Comparison of ENCODE assay signal across 20 mouse cellular contexts in the genomic region with DNA sequence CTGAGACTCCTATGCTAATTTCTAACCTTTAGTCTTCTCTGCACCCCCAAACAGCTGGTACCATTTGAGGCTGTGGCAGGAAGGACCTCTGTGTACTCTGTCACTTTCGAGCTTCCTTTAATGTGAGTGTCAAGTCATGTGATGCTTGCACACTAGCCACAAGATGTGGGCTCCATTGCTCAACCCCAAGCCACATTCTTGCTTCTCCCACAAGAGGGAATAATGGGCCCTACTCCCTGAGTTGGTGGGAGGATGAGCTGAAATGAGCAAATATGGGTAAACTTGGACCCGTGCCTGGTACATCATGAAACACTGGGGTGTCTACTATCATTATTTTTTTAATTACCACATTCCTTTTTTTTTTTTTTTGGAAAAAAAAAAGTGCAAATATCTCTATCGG.
A peak's percentile ranks its signal among the peaks of the same experiment; 100 is the strongest.
DNase-seq lines count a peak whose midpoint lies in the region; ATAC-seq and TF ChIP-seq lines count a peak whose summit lies in the region.
"Had no signal": no experiment of that assay in that cellular context is flagged by ENCODE, and none has a peak within 500 bp of the region (broad histone marks: within the 10 kb centered on the region; RNA-seq: fewer than 3 reads in every experiment).

No protein-coding gene starts in this region.

- WGBS in liver, embryonic 15.5 days (ENCODE audit: insufficient replicate concordance): 23% methylated on average over 3 of the region's 3 CpGs
- 54% methylated on average over 3 of the region's 3 CpGs for WGBS in liver, postnatal 0 days (ENCODE audit: insufficient replicate concordance)

- no peaks in the 10 kb centered on the region for H3K36me3 ChIP-seq in liver, embryonic 15.5 days (replicated peaks)
- H3K36me3 ChIP-seq in liver, postnatal 0 days (replicated peaks; ENCODE audit: insufficient read depth, low read length): no peaks in the 10 kb centered on the region
- H3K36me3 ChIP-seq: heart, embryonic 10.5 days; midbrain, embryonic 15.5 days had no signal

- ATAC-seq in liver, embryonic 15.5 days (ENCODE audit: insufficient read depth): no peak
- no peak for ATAC-seq in liver, postnatal 0 days
- peak; percentile 82 for ATAC-seq in common myeloid progenitor, adult 5-6 weeks (replicated peaks; ENCODE audit: low read depth, poor library complexity, severe bottlenecking)
- ATAC-seq: hindbrain, embryonic 16.5 days; Patski had no signal

- H3K4me2 ChIP-seq in liver, embryonic 15.5 days: no peak overlapping the region
- H3K4me2 ChIP-seq in liver, postnatal 0 days (ENCODE audit: low read depth, low read length): no peak overlapping the region
- H3K4me2 ChIP-seq: midbrain, embryonic 15.5 days had no signal

- no peak for TF ChIP-seq EP300 in liver, postnatal 0 days (IDR thresholded peaks at IDR 0.05; ENCODE audit: low read depth)

- H3K4me3 ChIP-seq in liver, embryonic 15.5 days (replicated peaks): no peak overlapping the region
- no peak overlapping the region for H3K4me3 ChIP-seq in liver, postnatal 0 days (ENCODE audit: low read depth, low read length)
- H3K4me3 ChIP-seq: heart, embryonic 10.5 days; midbrain, embryonic 15.5 days had no signal

- H3K4me1 ChIP-seq in liver, embryonic 15.5 days (replicated peaks): peaks cover 55% of the 10 kb centered on the region
- peaks cover 26% of the 10 kb centered on the region for H3K4me1 ChIP-seq in liver, postnatal 0 days (ENCODE audit: insufficient read depth)

- no peak for DNase-seq in liver, postnatal 0 days
- DNase-seq in 416B (ENCODE audit: low read depth): peak; percentile 67
- DNase-seq in layer of hippocampus, adult 9-10 months (ENCODE audit: low spot score): peak; percentile 35
- no peak for DNase-seq in left cerebral cortex, adult 8-10 months (ENCODE audit: low spot score in 2 of 2)
- DNase-seq in ovary, postnatal 14 days (ENCODE audit: low spot score): no peak
- DNase-seq in thymus, postnatal 36 days: no peak
- DNase-seq: gastrocnemius, postnatal 25 days; heart, postnatal 10 days; kidney, adult 2 months; kidney, postnatal 14 days; left cerebral cortex, postnatal 4 days; lung, postnatal 10 days; retina, postnatal 1 day; right cerebral cortex, postnatal 4 days had no signal

- H3K27ac ChIP-seq in liver, embryonic 15.5 days (replicated peaks): peak overlapping the region; percentile 66; the same call in 1 of the 2 replicates
- no peak overlapping the region for H3K27ac ChIP-seq in liver, postnatal 0 days (ENCODE audit: low read depth)
- H3K27ac ChIP-seq: heart, embryonic 10.5 days had no signal

- H3K9me3 ChIP-seq in liver, embryonic 15.5 days (replicated peaks): no peaks in the 10 kb centered on the region
- peaks cover 4% of the 10 kb centered on the region; the same call in 1 of the 2 replicates for H3K9me3 ChIP-seq in liver, postnatal 0 days (ENCODE audit: low read length)
- H3K9me3 ChIP-seq: midbrain, embryonic 15.5 days had no signal

- TF ChIP-seq CTCF in liver, postnatal 0 days (IDR thresholded peaks at IDR 0.05; ENCODE audit: low read depth): no peak

- no peaks in the 10 kb centered on the region; the same call in 1 of the 2 replicates for H3K27me3 ChIP-seq in liver, embryonic 15.5 days
- 0 out of 2 replicates have a peak, but pooled peaks cover 2% of the 10 kb centered on the region for H3K27me3 ChIP-seq in liver, postnatal 0 days (ENCODE audit: insufficient read depth, low read length)
- H3K27me3 ChIP-seq: midbrain, embryonic 15.5 days had no signal

- H3K9ac ChIP-seq in liver, embryonic 15.5 days: no peak overlapping the region
- no peak overlapping the region for H3K9ac ChIP-seq in liver, postnatal 0 days (replicated peaks)
- H3K9ac ChIP-seq: midbrain, embryonic 15.5 days had no signal

Comparison
In these comparisons a context has a peak if more than half of its experiments do, and no peak if none do; other contexts are left out.
1. DNase-seq: peak in 416B (single experiment) and layer of hippocampus, adult 9-10 months (single experiment); none in liver, postnatal 0 days (single experiment), left cerebral cortex, adult 8-10 months (0 of 2), ovary, postnatal 14 days (single experiment) and thymus, postnatal 36 days (0 of 2).